Mouse (Mus musculus): ENCODE measurements around the gene Gm38392.
A peak's percentile ranks its signal among the peaks of the same experiment; 100 is the strongest.
"Not testable (repeated sequence)": the region's sequence is repeated elsewhere in the genome, so short reads cannot be mapped to it uniquely, and the experiment has no call there.

The Gm38392 gene

DNA sequence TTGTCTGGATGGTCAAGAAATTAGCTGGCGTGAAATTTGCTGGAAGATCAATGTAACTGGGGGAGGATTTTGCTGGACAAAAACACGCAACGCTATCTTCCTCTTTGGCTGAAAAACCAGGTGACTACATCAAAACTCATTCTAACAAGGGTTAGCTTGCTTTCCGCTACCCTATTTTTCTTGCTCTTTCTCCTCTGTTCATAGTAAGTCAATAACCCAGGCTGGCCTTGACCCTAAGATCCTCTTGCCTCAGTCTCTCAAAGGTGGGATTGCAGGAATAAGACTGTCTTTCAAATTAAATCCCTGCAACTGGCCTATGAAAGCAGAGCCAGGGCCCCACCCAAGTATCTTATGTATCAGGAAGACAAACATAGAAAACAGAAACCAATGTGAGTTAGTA, at the start of gene Gm38392:
Gm38392 (minus strand) TSS at position 101 of the 400 bp plus-strand sequence.
- no peak for DNase-seq (ENCODE audit: low spot score in 2 of 2)

DNA sequence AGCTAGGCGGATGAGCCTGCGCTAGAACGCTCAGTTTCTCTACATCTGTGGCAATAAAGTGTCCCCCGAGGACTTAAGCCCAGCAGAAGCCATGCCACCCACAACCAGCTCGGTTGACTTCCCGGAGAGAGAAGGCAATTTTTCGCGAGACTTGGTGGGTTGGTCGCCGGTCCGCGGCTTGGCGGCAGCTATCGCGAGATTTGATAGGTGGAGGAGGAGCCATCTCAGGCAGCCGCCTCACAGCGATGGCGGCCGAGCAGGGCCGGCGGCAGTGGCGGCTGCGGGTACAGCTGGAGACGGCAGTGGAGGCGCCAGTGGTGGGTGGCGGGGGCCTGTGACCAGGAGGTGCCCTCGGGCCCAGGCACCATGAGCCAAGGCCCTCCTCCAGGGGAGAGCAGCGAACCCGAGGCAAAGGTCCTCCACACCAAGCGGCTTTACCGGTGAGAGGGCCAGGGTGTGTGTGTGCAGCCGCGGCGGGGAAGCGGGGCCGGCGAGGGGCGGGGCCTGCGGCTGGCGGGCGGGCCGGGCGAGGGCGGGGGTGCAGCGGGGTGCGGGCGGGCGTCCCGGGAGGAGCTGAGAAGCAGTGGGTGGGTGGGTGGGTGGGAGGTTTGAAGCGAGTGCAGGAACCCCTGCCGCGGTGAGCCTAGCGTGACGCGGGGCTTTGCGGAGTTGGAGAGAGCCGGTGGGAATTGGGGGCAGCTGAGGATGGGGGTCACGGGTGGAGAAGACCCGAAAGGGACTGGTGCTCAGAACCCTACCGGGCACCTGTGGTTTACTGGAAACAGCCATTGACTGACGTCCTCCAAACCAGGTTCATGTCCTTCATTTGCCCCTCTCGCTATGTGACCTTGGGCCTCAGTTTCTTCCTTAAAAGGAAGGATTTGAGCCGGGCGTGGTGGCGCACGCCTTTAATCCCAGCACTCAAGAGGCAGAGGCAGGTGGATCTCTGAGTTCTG, 49.3 kb upstream of the Gm38392 start, which contains the start of the genes Tmem79 and Smg5:
Tmem79 (minus strand) TSS at position 91 of the 956 bp plus-strand sequence.
Smg5 (plus strand) TSS at position 203 of the 956 bp plus-strand sequence.
- DNase-seq (ENCODE audit: low spot score in 2 of 2) = peak; percentile 97

DNA sequence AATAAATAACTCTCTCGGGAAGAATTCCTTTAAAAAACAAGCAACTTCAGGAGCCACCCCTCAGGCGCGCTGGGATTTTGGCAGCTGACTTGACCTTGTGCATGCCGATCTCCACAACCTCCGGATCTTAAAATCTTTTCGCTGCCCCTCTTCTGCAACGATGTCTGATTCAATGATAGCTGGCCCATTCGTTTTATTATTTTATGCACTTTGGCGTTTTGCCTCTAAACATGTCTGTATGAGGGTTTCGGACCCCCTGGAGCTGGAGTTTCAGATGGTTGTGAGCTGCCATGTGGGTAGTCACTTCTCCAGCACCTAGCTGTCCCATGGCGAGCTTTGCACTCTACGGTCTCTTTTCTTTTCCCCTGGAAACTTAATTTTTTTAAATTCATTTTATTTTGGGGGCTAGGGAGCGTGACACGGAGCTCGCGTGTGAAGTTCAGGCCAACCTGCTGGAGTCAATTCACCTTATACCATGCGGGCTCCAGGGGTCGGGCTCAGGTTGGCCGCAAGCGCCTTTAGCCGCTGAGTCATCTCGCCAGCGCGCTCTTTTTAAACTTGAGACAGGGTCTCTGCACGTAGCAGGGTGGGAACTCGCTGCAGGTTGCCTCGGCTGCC, 48.5 kb upstream of the Gm38392 start:
- DNase-seq (ENCODE audit: low spot score in 2 of 2) = no peak

DNA sequence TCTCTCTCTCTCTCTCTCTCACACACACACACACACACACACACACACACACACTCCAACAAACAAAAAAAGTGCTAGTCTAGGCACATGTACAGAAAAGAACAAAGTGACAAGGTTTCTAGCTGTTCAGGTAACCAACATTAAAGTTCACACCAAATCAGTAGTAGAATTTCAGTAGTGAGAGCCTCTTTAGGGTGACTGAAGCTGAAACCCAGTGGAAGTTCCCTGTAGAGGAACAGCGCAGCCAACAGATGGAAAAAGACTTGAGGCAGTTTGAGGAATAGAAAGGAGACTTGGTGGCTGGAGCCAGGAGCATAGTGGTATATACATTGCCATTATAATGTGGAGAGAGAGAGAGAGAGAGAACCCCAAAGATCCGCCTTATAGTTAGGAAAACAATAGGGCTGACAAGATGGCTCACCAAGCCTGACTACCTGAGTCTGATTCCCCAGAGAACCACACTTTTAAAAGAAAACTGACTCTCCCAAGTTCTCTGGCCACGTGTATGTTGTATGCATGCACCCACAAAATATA, 48.0 kb upstream of the Gm38392 start:
- DNase-seq (ENCODE audit: low spot score in 2 of 2) = no peak

DNA sequence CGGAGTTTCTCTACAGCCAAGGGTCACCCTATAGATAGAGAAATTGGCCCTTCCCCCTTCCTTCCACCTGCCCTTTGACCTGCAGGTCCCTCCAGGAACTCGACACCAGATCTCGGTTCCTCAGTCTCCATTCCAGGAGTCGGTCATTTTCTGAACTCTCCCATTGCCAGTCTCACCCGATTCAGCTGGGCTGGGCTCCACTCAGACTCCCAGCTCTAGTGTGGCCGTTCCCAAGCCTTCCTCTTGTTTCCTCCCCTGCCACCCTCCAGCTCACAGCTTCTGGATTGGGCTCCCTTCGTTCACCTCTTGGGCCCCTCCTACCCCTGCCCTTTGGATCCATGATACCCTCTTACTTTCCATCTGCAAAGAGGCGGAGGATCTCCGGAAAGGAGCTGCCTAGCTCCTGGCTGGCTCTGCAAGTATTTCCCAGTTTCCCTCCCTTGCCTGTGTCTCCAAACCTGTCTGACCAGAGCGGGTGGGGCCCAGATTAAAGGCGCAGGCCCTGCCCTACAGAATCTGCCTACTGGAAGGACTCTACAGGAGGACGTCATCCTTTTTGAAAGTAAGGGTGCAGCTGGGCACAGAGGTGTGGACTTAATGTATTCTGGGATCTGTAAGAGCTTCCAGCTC, 47.1 kb upstream of the Gm38392 start:
- no peak for DNase-seq (ENCODE audit: low spot score in 2 of 2)

DNA sequence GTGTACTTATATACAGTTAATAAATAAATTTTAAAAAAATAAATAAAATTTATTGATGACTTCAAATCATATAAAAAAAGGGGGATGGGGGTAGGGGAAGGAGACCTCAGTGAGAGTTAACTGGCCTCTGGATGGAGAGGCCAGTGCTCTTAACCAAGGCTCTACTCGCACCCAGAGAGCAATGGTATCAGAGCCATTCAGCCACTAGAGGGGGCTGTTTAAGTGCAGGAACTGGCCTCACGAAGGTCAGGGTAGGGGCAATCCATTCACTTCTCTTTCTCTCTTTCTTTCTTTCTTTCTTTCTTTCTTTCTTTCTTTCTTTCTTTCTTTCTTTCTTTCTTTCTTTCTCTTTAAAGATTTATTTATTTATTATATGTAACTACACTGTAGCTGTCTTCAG, 44.3 kb upstream of the Gm38392 start:
- peak; percentile 55 to 67 for DNase-seq (ENCODE audit: low spot score in 2 of 2)

DNA sequence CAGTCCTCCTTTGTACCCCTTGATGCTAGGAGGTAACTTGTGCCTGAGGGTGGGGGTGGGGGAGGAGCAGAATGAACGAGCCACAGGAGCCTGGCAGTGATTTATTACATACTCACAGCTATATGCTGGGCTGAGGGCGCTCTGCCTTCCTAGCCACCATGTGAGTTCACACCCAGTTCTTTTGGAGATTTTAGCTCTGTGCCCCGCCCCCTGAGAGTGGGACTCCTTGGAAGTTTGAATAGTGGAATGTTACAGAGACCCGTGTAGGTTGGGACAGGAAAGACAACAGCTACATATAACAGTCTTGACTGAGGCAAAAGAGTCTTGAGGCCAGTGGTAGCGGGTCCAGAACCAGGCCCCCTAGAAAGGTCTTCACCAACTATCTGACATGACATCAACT, 41.9 kb upstream of the Gm38392 start:
- no peak for DNase-seq (ENCODE audit: low spot score in 2 of 2)

DNA sequence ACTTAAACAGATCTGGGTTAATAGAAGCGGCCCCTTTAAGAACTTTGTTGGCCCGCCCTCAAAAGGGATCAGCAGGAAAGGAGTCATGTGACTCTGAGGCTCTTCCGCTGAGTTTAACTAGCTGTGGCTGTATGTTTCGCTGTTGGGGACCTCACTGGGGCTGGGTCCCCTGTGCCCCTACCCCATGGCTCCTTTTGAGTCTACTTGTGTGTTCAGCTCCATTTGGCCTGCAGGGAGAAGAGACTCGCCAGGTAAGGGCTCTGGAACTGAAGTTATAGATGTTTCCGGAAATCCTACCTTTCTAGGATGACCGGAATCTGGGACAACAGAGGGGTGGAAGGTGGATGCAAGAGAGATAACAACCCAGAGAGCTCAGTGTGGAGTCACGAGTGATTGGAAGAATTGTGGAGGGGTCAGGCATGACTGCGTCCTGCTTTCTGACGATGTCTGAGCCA, 38.0 kb upstream of the Gm38392 start, which contains the start of gene Glmp:
Glmp (plus strand) TSS at position 73 of the 455 bp plus-strand sequence.
- peak; percentile 24 to 36 for DNase-seq (ENCODE audit: low spot score in 2 of 2)

DNA sequence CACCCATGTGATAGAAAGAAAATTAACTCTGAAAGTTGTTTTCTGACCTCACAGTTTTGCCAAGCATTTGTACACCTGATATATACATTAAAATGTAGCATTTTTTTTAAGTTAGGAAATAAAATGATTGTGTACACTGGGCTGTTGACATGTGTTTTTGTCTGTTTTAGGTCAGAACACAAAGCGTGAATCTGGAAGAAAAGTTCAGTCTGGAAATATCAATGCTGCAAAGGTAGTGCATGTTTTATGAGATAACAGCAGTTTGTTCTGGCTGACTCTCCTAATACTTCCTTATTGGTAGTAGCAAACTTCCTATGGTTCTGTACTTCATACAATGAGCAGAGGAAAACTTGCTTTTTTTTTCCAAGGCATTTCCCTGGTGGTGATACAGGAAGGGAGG, 12.2 kb upstream of the Gm38392 start:
- no peak for DNase-seq (ENCODE audit: low spot score in 2 of 2)

DNA sequence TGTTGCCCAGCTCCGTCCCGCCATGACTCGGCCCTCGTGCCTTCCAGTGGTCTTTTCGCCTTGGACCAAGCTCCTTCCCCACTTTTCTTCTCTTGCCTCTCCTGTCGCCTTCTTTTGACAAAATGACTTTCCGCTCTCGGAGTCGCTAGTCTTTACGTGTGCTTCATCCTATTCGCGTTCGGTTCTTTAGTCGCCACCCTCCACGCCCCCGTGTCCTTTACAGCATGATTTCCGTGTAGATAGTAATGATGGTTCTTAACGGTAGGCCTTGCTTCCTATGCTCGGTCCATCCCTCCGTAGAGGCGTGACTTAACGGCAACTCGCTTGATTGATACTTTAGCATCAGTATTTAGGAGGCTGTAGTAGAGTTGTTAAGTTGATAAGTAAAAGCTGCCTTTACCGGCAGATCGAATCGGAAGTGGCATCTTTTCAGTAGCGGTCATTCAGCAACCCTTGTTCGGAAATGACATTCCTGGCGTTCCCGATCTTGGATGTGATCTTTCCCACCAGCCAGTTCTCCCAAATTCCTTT, 10.4 kb upstream of the Gm38392 start:
- no peak for DNase-seq (ENCODE audit: low spot score in 2 of 2)

DNA sequence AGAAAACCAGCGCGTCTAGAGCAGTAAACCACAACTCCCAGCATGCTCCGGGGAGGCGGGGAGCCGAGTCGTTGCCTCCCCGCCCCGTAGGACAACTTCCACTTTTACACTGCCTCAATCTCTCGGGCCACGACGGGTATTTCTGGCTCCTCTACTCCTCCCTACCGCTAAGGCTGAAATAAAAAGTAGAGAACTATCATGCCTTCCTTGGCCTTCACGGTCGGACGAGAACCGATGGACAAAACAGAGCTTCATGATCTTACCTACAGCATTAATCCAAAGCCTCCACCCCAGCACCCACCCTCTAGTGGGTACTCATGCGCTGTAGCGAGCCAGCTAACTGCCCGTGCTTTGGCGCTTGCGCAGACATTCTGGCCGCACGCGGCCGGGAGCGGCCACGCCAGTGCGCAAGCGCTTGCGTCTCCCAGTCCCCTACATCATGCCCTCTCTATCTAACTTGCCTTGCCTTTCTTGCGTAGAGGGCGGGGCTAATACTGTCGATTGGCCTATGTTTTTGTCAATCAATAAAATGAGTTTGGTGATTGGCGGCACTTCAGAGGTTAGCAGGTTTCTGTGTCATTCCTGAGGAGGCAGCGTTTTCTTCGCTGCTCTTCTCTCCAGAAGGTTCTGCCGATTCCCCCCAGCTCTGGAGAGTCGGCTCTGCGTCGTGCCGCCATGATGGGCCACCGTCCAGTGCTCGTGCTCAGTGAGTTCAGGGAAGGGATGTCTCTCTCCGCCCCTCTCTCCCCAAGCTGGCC, 9.7 kb upstream of the Gm38392 start, which contains the start of the genes Tsacc and Cct3:
Tsacc (minus strand) TSS at position 439 of the 758 bp plus-strand sequence.
Cct3 (plus strand) TSS at position 556 of the 758 bp plus-strand sequence.
- DNase-seq (ENCODE audit: low spot score in 2 of 2) = peak; percentile 96 to 97

DNA sequence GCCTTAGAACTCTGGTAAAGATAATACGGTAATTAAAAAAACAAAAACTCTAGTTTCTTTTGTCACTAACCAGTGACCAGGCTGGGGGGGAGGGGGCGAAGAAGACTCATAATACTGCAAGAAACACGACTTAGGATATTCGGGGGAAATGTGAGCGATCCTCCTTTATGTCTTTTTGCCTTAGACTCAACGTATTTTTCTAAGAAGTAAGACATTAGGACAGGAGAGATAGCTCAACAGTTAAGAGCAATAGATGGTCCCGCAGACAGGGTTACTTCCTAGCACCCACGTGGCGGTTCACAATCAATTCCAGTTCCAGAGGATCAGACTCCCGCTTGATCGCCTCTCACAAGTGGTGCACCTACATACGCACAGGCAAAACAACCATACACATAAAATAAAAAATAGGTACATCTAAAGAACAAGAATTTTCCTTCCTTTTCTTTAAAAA, 9.1 kb upstream of the Gm38392 start:
- DNase-seq (ENCODE audit: low spot score in 2 of 2) = no peak

DNA sequence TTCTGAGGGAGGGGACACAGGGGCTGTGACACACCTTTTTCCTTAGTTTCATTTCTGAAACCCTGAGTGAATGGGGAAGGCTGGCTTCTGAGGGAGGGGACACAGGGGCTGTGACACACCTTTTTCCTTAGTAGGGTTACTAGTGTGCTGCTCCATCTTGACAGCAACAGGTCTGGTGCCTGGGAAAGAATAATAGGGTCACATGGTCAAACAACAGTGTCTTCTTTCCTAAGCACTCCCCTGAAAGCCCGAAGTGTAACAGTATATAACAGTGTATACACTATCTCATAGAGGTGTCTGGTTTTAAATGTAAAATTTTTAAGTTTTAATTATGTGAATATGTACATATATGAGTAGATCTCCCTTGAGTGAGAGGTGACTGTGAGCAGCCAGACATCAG, 8.3 kb upstream of the Gm38392 start:
- DNase-seq (ENCODE audit: low spot score in 2 of 2) = not testable (repeated sequence)

DNA sequence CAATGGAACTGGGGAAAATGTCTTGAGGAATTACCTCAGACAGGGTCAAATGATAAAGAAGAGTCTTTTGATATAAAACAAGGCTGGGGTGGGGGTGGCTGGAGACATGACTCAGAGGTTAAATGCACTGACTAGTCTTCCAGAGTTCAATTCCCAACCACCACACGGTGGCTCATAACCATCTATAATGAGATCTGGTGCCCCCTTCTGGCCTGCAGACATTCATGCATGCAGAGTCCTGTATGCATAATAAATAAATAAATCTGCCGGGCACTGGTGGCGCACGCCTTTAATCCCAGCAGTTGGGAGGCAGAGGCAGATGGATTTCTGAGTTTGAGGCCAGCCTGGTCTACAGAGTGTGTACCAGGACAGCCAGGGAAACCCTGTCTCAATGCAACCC, 5.0 kb upstream of the Gm38392 start:
- peak; percentile 33 to 43 for DNase-seq (ENCODE audit: low spot score in 2 of 2)

DNA sequence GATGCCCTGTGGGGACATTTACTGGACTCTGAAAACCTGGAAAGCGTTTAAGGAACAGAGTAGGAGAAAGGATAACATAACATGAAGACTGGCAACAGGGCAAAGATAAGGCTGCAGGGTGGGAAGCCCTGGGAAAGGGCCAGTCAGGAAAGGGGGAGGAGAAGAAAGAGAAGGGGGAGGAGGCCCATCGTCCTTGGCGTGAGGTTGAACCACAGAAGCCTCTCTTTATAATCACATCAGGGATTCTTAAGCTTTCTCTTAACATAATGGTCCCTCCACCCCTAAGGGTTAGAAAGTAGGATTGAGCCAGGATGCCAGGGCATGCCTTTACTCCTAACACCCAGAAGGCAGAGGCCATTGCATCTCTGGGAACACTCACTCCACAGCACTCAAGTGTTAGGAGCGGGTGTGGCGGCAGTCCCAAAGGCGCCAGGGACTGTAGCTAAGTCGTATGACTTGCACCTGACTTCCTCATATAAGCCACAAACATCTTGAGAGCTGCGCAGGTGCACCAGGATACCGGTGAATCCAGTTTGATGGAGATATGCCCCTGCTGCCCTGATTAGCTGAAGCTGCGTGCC, 1.2 kb upstream of the Gm38392 start:
- DNase-seq (ENCODE audit: low spot score in 2 of 2) = not testable (repeated sequence)

DNA sequence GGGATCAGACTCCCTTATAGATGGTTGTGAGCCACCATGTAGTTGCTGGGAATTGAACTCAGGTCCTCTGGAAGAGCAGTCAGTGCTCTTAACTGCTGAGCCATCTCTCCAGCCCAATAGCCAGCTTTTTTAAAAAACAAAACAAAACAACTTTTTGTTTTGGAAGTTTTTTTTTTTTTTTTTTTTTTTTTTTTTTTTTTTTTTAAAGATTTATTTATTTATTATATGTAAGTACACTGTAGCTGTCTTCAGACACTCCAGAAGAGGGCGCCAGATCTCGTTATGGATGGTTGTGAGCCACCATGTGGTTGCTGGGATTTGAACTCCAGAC, 1.5 kb downstream of the Gm38392 start:
- not testable (repeated sequence) for DNase-seq (ENCODE audit: low spot score in 2 of 2)

DNA sequence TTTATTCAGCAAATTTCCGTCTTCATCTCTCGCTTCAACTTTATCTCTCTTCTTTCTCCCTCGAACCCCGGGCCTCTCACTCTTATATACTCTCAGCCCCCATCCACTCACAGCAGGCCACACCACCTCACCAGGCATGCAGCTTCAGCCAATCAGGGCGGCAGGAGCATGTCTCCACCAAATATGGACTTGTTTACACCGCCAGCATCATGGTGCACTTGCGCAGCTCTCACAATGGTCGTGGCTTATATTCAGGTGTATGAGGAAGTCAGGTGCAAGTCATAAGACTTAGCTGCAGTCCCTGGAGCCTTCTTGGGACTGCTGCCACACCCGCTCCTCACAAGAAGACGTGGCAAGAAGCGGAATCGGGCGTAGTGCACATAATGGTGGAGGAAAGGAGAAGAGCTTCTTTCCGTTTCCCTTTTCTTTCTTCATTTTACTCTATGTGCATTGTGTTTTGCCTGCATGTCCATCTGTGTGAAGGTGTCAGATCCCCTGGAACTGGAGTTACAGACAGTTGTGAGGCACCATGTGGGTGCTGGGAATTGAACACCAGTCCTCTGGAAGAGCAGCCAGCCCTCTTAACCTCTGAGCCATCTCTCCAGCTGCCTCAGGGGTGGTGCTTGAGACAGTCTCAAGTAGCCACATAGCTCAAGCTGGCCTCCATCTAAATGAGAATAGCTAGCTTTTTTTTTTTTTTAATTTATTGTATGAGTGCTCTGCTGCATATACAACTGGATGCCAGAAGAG, 2.0 kb downstream of the Gm38392 start:
- DNase-seq (ENCODE audit: low spot score in 2 of 2) = not testable (repeated sequence)

DNA sequence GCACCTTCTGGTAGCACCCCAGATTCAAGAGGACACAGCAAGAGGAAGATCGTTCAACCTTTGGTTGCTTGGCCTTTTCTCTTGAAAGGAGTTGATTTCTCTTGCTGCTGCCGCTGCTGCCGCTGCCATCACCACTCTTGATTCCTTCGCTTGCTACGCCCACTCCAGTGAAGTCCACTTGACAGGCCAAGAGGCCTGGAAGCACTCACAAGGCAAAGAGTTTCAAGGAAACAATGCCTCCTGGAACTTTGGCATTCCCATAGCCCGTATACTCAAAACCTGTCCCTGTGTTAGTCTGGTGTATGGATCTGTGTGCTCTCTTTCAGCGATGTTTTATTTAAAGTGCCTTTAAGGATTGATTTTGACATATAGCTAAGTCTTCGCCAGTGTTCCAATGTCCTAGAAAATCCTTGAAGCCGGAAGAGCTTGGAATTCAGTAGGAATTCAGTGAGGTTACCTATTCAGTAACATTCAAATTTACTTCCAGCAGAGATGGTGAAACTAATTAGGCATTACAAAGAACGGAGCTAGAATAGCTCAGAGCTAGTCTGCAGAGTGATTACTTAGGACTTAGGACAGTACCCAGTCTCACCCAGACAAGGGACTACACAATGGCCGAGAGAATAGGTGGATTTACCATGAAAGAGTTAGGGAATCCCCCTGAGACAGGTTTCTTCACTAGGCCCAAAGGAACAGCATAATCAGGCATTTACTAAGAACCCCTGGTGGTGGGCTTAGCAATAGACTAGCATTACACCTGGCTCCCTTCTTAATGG, 5.7 kb downstream of the Gm38392 start:
- not testable (repeated sequence) for DNase-seq (ENCODE audit: low spot score in 2 of 2)

DNA sequence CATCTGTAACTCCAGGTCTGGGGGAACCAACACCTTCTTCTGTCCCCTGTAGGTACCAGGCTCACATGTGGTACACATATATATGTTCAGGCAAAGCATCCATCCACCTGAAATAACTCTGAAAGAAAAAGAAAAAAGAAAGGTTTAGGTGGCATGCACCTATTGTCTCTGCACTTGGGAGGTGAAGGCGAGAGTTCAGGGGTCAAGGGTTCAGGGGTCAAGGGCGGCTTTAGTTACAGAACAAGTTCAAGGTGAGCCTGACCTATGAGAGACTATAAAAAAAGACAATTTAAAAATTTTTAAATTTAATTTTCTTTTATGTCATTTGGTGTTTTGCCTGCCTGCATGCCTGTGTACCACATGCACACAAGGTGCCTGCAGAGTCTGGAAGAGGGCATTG, 7.0 kb downstream of the Gm38392 start:
- DNase-seq (ENCODE audit: low spot score in 2 of 2) = no peak
